Mouse (Mus musculus) liver, embryonic 12.5 days (tissue): Measurements from ENCODE around the gene Bdkrb1. TPM values are rescaled to one million over a fixed set of nuclear protein-coding genes. Genes with fewer than 3 reads are reported as not detected.
A peak's percentile ranks its signal among the peaks of the same experiment; 100 is the strongest.

ENCODE experiments used
- ATAC-seq: fragments of 200-750 bp; cut with Nextera tagmentation; 2 replicates; pipeline ENCODE4 v1.8.0; 2017; ENCODE audit warnings: moderate number of reproducible peaks, mild to moderate bottlenecking, moderate library complexity
- H3K27ac ChIP-seq: fragments of 300-500 bp; sonication (generic); 2 replicates; pipeline ENCODE4 v1.5.1; 2016; ENCODE audit warnings: mild to moderate bottlenecking
- H3K27me3 ChIP-seq: fragments of 300-500 bp; sonication (generic); replicated peaks from 2 replicates; pipeline ENCODE4 v1.6.1; 2016; ENCODE audit warnings: mild to moderate bottlenecking, moderate library complexity
- H3K36me3 ChIP-seq: fragments of 300-500 bp; sonication (generic); 2 replicates; pipeline ENCODE4 v1.6.1; 2016; ENCODE audit warnings: mild to moderate bottlenecking, moderate library complexity
- H3K4me1 ChIP-seq: fragments of 300-500 bp; sonication (generic); 2 replicates; pipeline ENCODE4 v1.6.1; 2016
- H3K4me2 ChIP-seq: fragments of 300-500 bp; sonication (generic); 2 replicates; pipeline ENCODE4 v1.6.1; 2016; ENCODE audit warnings: mild to moderate bottlenecking, moderate library complexity
- H3K4me3 ChIP-seq: fragments of 300-500 bp; sonication (generic); 2 replicates; pipeline ENCODE4 v1.5.1; 2016; ENCODE audit warnings: mild to moderate bottlenecking, moderate library complexity
- H3K9ac ChIP-seq: fragments of 300-500 bp; sonication (generic); 2 replicates; pipeline ENCODE4 v1.6.1; 2016; ENCODE audit warnings: mild to moderate bottlenecking, moderate library complexity
- H3K9me3 ChIP-seq: fragments of 300-500 bp; sonication (generic); replicated peaks from 2 replicates; pipeline ENCODE4 v1.6.1; 2016; ENCODE audit warnings: mild to moderate bottlenecking, moderate library complexity
- WGBS: fragments of 180-500 bp; shearing (Covaris S2); methylation state at CpG from one replicate; pipeline ENCODE4 v1.1.7; 2016; ENCODE audit not compliant: insufficient replicate concordance; 5-methylcytosine and 5-hydroxymethylcytosine counted together
- polyA plus RNA-seq: library from polyadenylated mRNA; unstranded; fragments of >200 nt; fragmentation: Nextera tagmentation; extraction: Ambion mirVana; gene quantifications from 2 replicates; pipeline ENCODE4 v1.2.1, GENCODE M21; 2016

The Bdkrb1 gene
- polyA plus RNA-seq, 1 experiment from 2014 or later: not detected

DNA sequence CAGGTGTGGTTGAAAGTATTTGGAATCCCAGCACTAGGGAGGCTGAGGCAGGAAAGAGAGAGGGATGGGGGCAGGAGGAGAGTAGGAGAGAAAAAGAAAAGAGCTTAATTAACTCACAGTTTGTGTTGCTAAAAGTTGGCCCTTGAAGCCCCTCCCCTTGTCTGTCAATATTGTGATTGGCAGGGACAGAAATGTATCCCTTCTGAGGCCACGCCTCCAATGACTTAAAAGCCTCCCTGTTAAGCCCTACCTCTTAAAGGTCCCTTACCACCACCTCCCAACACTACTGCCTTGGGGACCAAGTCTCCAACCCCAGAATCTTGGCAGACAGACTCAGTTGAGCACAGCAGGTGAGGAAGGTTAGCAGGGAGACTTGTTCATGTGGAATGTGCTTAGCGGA, 30.3 kb upstream of the Bdkrb1 start:
- H3K27me3 ChIP-seq: no peaks in the 10 kb centered on the region
- no peak overlapping the region for H3K27ac ChIP-seq
- H3K4me2 ChIP-seq: no peak overlapping the region
- H3K9ac ChIP-seq: no peak overlapping the region
- no peak overlapping the region for H3K4me3 ChIP-seq
- no peaks in the 10 kb centered on the region for H3K36me3 ChIP-seq
- H3K4me1 ChIP-seq: no peaks in the 10 kb centered on the region
- no peaks in the 10 kb centered on the region for H3K9me3 ChIP-seq
- ATAC-seq: no peak
- WGBS: 64% methylated on average over 2 of the region's 2 CpGs

DNA sequence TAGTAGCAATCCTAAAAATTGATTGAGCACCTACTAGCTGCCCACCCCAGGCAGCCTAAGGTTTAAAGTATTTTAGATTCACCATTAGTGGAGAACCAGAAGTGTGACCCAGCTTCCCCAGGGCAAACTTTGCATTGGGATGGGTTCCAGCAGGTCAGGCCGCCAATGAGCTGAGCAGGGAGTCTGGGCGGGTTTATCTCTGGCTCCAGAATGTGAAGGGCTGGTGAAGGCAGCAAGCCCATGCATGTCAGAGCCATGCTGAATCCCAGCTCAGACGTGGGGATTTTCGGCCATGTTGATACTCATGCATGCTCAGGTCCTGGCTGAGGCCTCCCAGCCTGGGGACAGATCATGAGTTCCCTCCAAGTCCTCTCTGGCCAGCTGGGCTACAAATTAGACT, 28.5 kb upstream of the Bdkrb1 start:
- H3K27ac ChIP-seq: no peak overlapping the region
- ATAC-seq: no peak
- 69% methylated on average over 4 of the region's 4 CpGs for WGBS

DNA sequence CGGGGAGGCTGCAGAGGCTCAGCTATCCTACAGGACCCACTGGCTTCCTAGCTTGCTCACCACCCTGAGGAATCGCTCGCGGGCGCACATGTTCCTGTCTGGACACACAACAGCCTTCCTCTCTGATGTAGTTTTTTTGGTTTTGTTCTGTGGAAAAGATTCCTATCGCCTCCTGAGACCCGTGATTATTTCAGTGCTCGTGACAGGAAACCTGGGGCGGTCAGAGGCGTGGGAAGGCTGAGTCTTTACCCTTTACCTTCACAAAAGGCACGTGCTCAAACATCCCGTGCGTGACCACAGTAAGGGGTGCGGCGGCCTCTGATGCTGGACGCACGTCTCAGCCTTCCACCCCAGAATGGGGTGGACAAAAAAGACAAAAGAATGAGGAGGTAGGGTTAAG, 22.4 kb upstream of the Bdkrb1 start:
- WGBS: 63% methylated on average over 17 of the region's 17 CpGs
- Histone ChIP-seq H3K9ac (no peak overlapping the region), H3K4me1 (peaks cover 18% of the 10 kb centered on the region), H3K36me3 (no peaks in the 10 kb centered on the region), H3K27ac (no peak overlapping the region), H3K4me3 (no peak overlapping the region), H3K9me3 (no peaks in the 10 kb centered on the region), H3K4me2 (no peak overlapping the region), H3K27me3 (peaks cover 17% of the 10 kb centered on the region; the same call in 1 of the 2 replicates)
- no peak for ATAC-seq

More for the DNA sequence above, 28.5 kb upstream of the Bdkrb1 start:
- H3K9ac ChIP-seq: no peak overlapping the region
- no peaks in the 10 kb centered on the region for H3K4me1 ChIP-seq
- no peaks in the 10 kb centered on the region for H3K9me3 ChIP-seq
- H3K4me3 ChIP-seq: no peak overlapping the region
- H3K4me2 ChIP-seq: no peak overlapping the region
- no peaks in the 10 kb centered on the region for H3K36me3 ChIP-seq
- peaks cover under 1% of the 10 kb centered on the region; the same call in 1 of the 2 replicates for H3K27me3 ChIP-seq

DNA sequence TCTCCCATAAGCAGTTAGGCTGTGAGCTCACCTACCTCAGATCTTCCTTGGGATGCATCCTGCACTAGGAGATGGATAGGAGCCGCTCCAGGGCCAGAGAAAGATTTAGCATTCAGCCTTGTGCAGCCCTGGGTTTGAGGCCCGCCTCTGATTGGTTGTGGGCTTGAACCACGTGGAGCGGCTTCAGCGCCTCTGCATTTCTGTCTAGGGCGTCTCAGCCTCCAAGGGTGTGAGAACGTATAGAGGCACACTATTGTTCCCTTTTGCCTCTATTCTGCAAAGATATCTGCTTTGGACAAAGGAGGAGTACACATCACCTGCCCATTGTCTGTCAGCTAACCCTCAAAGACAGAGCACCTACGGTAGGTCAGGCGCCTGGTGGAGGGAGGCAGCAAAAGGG, 20.4 kb upstream of the Bdkrb1 start:
- no peak overlapping the region for H3K9ac ChIP-seq
- H3K27ac ChIP-seq: no peak overlapping the region
- H3K4me2 ChIP-seq: no peak overlapping the region
- H3K36me3 ChIP-seq: no peaks in the 10 kb centered on the region
- H3K27me3 ChIP-seq: peaks cover 29% of the 10 kb centered on the region
- no peak for ATAC-seq
- H3K4me1 ChIP-seq: peaks cover 18% of the 10 kb centered on the region
- WGBS: 60% methylated on average over 9 of the region's 9 CpGs
- no peak overlapping the region for H3K4me3 ChIP-seq
- no peaks in the 10 kb centered on the region for H3K9me3 ChIP-seq

DNA sequence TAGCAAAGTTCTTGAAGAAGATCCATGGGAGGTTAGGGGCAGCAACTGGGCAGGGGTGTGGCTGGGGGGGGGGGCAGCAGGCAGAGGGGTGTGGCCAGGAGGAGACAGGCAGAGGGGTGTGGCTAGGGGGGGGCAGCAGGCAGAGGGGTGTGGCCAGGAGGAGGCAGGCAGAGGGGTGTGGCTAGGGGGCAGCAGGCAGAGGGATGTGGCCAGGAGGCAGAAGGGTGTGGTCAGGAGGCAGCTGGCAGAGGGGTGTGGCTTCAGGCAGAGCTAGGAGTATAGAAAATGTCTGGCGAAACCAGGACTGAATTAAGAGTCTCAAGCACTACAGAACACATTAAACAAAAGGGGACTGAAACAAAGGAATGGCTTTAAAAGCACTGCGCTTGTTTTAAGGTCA, 19.4 kb upstream of the Bdkrb1 start:
- WGBS: 14% methylated on average over 2 of the region's 2 CpGs
- ATAC-seq: peak; percentile 88
- no peak overlapping the region for H3K27ac ChIP-seq

DNA sequence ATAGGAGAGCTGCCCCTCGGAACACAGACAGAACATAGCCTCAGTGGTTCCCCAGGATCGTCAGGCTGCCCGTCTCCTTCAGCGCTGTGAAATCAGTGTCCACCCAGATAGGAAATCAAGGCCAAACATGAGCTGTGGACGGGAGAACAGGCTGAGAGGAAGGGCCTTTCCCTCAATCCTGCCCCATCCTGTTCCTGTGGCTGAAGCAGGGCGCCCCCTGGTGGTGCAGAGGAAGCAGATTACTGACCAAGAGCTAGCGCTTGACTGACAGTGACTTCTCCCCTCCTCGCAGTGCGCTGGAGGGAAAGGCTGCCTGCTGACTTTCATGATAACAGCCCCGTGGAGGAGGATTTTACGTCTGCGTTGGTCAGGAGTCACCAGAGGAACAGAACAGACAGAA, 18.0 kb upstream of the Bdkrb1 start:
- Histone ChIP-seq H3K4me3 (no peak overlapping the region), H3K27ac (no peak overlapping the region), H3K4me1 (peaks cover 18% of the 10 kb centered on the region), H3K9ac (no peak overlapping the region), H3K36me3 (no peaks in the 10 kb centered on the region), H3K27me3 (peaks cover 23% of the 10 kb centered on the region), H3K9me3 (no peaks in the 10 kb centered on the region), H3K4me2 (no peak overlapping the region)
- 12% methylated on average over 12 of the region's 12 CpGs for WGBS
- peak; percentile 46 for ATAC-seq

More for the DNA sequence above, 19.4 kb upstream of the Bdkrb1 start:
- Histone ChIP-seq H3K9me3 (no peaks in the 10 kb centered on the region), H3K4me2 (peak overlapping the region; percentile 30), H3K36me3 (no peaks in the 10 kb centered on the region), H3K27me3 (peaks cover 29% of the 10 kb centered on the region), H3K4me1 (peaks cover 18% of the 10 kb centered on the region), H3K9ac (no peak overlapping the region), H3K4me3 (no peak overlapping the region)

DNA sequence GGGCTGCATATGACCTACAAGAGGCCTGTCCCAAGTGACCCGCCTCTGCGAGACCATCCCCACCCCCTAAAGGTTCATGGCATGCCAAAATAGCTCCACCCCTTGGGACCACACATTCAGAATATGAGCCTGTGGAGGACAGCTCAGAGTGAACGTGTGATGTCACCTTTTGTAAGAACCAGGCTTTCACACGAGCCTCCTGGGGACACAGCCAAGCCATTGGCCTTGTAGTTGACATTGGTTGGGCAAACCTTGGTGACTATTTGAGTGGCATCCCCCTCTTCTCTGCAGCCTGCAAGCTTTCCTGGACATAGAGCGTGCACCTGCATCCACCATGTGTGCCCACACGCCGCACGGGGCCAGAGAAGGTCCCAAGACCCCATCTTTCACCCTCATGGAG, 15.4 kb upstream of the Bdkrb1 start:
- 74% methylated on average over 8 of the region's 8 CpGs for WGBS

DNA sequence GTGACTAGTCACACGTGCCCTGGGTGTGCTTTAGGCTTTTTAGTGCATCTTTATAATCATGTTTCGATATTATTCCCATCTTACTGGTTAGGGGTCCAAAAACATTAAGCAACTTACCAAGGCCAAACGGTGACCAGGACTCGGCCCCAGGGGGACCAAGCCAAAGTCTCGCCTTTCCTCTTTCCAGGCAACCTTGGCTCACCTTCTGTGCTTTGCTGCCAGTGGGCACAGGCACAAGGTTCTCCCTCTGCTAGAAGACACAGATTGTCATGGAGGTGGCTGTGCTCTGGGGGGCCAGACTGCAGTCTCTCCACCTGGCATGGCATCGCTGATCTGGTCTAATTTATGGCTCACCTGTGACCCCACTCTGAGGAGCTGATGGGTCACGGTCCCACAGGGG, 12.1 kb upstream of the Bdkrb1 start:
- no peaks in the 10 kb centered on the region for H3K36me3 ChIP-seq
- H3K4me2 ChIP-seq: no peak overlapping the region
- WGBS: 69% methylated on average over 7 of the region's 7 CpGs
- ATAC-seq: no peak
- H3K27me3 ChIP-seq: peaks cover 11% of the 10 kb centered on the region
- H3K9me3 ChIP-seq: no peaks in the 10 kb centered on the region
- no peak overlapping the region for H3K9ac ChIP-seq
- H3K4me1 ChIP-seq: no peaks in the 10 kb centered on the region
- no peak overlapping the region for H3K27ac ChIP-seq
- no peak overlapping the region for H3K4me3 ChIP-seq

More for the DNA sequence above, 15.4 kb upstream of the Bdkrb1 start:
- Histone ChIP-seq H3K27me3 (peaks cover 21% of the 10 kb centered on the region), H3K9me3 (no peaks in the 10 kb centered on the region), H3K36me3 (no peaks in the 10 kb centered on the region), H3K4me1 (peaks cover 18% of the 10 kb centered on the region), H3K27ac (no peak overlapping the region), H3K4me3 (no peak overlapping the region), H3K9ac (no peak overlapping the region), H3K4me2 (no peak overlapping the region)
- ATAC-seq: no peak

DNA sequence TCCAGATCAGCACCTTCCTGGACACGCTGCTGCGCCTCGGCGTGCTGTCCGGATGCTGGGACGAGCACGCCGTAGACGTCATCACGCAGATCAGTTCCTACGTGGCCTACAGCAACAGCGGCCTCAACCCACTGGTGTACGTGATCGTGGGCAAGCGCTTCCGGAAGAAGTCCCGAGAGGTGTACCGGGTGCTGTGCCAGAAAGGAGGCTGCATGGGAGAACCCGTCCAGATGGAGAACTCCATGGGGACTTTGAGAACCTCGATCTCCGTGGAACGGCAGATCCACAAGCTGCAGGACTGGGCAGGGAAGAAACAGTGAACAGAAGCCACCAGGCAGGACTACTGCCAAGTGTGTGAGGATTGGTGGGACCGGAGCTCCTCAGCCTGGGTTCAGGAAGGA, 10.5 kb upstream of the Bdkrb1 start:
- no peak for ATAC-seq
- Histone ChIP-seq H3K27me3 (no peaks in the 10 kb centered on the region), H3K4me3 (no peak overlapping the region), H3K27ac (no peak overlapping the region), H3K36me3 (no peaks in the 10 kb centered on the region), H3K9ac (no peak overlapping the region), H3K4me2 (no peak overlapping the region), H3K9me3 (no peaks in the 10 kb centered on the region), H3K4me1 (no peaks in the 10 kb centered on the region)
- 86% methylated on average over 23 of the region's 23 CpGs for WGBS

DNA sequence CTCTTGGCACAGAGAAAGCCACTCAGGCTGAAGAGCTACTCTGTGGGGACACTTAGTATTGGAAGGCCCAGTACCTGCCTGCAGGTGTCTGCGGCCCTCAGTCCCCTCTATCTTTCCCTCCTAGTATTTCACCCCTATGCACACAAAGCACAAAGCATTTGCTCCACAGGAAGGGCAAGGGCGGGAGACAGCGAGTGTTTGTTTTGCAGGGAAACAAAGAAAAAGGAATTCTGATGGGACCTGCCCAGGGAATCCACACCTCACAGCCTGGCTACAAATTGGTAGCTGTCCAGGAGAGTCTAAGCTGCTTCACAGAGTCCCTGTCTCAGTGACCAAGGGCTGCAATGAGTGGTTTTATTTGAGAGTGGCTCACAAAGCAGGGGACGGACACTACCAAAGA, 9.4 kb upstream of the Bdkrb1 start:
- Histone ChIP-seq H3K27me3 (no peaks in the 10 kb centered on the region), H3K36me3 (no peaks in the 10 kb centered on the region), H3K9ac (no peak overlapping the region), H3K4me2 (no peak overlapping the region), H3K4me3 (no peak overlapping the region), H3K9me3 (no peaks in the 10 kb centered on the region), H3K27ac (no peak overlapping the region), H3K4me1 (no peaks in the 10 kb centered on the region)
- 57% methylated on average over 4 of the region's 4 CpGs for WGBS
- ATAC-seq: no peak

DNA sequence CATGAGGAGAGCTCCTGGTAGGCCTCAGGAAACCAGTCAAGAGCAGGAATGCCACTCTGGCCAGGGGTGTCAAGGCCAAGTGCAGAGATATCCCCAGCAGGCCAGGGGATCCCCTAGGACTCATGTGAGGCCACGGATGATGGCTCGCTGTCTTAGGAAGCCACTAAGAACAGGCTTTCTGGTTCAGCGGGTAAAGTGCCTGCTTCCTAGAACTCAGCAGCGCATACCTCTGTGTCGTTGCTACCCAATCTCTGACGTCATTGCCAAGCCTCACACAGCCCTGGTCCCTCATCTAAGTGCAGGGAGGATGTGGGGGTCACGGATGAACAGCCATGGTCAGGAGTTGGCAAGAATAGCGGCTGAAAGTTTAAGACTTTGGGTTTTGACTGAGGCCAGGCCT, 5.8 kb upstream of the Bdkrb1 start:
- WGBS: 79% methylated on average over 8 of the region's 8 CpGs
- no peaks in the 10 kb centered on the region for H3K9me3 ChIP-seq
- ATAC-seq: 0 out of 2 replicates have a peak, but pooled peaks have one; percentile 14

DNA sequence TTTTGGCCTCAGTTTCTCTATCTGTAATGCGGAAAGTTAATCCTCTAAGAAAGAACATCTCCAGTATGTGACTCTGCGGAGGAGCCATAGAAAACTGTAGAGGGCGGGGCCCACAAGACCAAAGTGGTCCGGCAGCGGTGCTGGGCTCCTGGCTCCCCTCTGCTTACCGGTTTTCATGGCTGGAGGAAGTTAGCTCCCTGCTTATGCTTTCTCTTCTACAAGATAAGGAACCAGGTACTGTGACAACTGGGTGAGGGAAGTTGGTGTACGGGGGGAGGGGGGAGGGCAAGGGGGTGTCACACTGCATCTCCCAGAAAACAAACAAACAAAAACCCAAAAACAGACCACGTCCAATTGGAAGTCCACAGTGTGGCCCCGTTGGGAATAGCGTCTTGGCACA, 4.4 kb upstream of the Bdkrb1 start:
- no peak for ATAC-seq
- no peaks in the 10 kb centered on the region for H3K4me1 ChIP-seq
- 51% methylated on average over 10 of the region's 10 CpGs for WGBS

More for the DNA sequence above, 5.8 kb upstream of the Bdkrb1 start:
- no peak overlapping the region for H3K27ac ChIP-seq
- H3K27me3 ChIP-seq: no peaks in the 10 kb centered on the region
- H3K4me2 ChIP-seq: no peak overlapping the region
- no peaks in the 10 kb centered on the region for H3K36me3 ChIP-seq
- H3K4me3 ChIP-seq: no peak overlapping the region
- H3K4me1 ChIP-seq: no peaks in the 10 kb centered on the region
- H3K9ac ChIP-seq: no peak overlapping the region

DNA sequence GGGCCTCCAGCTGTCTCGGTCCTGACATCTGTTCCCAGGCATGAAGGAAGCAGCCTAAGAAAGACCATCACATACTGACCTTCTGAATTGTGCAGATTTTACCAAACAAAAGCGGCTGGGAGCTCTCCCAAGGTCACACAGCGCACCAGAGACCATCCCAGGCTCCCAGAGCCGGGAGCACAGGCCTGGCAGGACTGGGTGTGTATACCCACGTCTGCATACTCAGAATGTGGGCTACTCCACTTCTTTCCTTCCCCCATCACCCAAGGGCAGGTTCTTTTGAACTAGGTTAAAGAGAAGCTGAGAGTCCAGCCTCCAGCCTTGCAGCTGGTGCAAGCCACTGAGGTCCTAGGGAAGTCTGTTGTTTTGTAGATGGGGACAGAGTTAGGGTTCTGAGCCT, 3.8 kb upstream of the Bdkrb1 start:
- Histone ChIP-seq H3K36me3 (no peaks in the 10 kb centered on the region), H3K4me3 (no peak overlapping the region), H3K9me3 (no peaks in the 10 kb centered on the region), H3K27me3 (no peaks in the 10 kb centered on the region), H3K4me1 (no peaks in the 10 kb centered on the region), H3K27ac (no peak overlapping the region), H3K9ac (no peak overlapping the region), H3K4me2 (no peak overlapping the region)
- no peak for ATAC-seq
- 64% methylated on average over 5 of the region's 5 CpGs for WGBS

More for the DNA sequence above, 4.4 kb upstream of the Bdkrb1 start:
- Histone ChIP-seq H3K27me3 (no peaks in the 10 kb centered on the region), H3K36me3 (no peaks in the 10 kb centered on the region), H3K4me3 (no peak overlapping the region), H3K9ac (no peak overlapping the region), H3K9me3 (no peaks in the 10 kb centered on the region), H3K27ac (no peak overlapping the region), H3K4me2 (no peak overlapping the region)
